Mouse (Mus musculus) gastrocnemius, postnatal 4 days (tissue): ENCODE results near the gene Tfeb. TPM values are rescaled to one million over a fixed set of nuclear protein-coding genes. Genes with fewer than 3 reads are reported as not detected.

Experiments used
- DNase-seq, 2 experiments: peaks; one replicate each; pipeline ENCODE4 v3.0.0; 2021 to 2022; ENCODE audit warnings: low spot score in 2 of 2, mixed read lengths in 2 of 2
- total RNA-seq, 2 experiments: library from RNA; stranded (reverse); gene quantifications; 2 replicates each; pipeline ENCODE4 v1.2.3; 2021

Gene Tfeb
- total RNA-seq, 2 experiments from 2014 or later, result 62.2 to 72.7 TPM

GRCm38 (mm10) chr17:47751811-47752210 is 15.0 kb downstream of the Tfeb start:
- no peak for DNase-seq

GRCm38 (mm10) chr17:47753130-47753775 is 16.4 kb downstream of the Tfeb start:
- no peak for DNase-seq

- DNase-seq, result no peak
These were observed 17.4 kb downstream of the Tfeb start for GRCm38 (mm10) chr17:47754246-47754645.

GRCm38 (mm10) chr17:47756366-47756765 is 19.5 kb downstream of the Tfeb start:
- DNase-seq, result no peak

GRCm38 (mm10) chr17:47757056-47757610 is 20.3 kb downstream of the Tfeb start:
- no peak for DNase-seq

GRCm38 (mm10) chr17:47759702-47760410 is 23.0 kb downstream of the Tfeb start:
- DNase-seq, result peak in 1 of 2 experiments; percentile 48

- no peak for DNase-seq
These were observed 25.2 kb downstream of the Tfeb start for GRCm38 (mm10) chr17:47762028-47762427.

GRCm38 (mm10) chr17:47762518-47763340 is 25.9 kb downstream of the Tfeb start:
- peak in 1 of 2 experiments; percentile 45 for DNase-seq

GRCm38 (mm10) chr17:47765986-47766385 is 29.2 kb downstream of the Tfeb start:
- no peak for DNase-seq

GRCm38 (mm10) chr17:47766407-47767043 is 29.7 kb downstream of the Tfeb start:
- no peak for DNase-seq

- no peak for DNase-seq
These were observed 30.2 kb downstream of the Tfeb start for GRCm38 (mm10) chr17:47767081-47767455.

- no peak for DNase-seq
These were observed 30.8 kb downstream of the Tfeb start for GRCm38 (mm10) chr17:47767456-47768141.

- DNase-seq, result no peak
These were observed 32.0 kb downstream of the Tfeb start for GRCm38 (mm10) chr17:47768707-47769276.

- no peak for DNase-seq
These were observed 32.8 kb downstream of the Tfeb start for GRCm38 (mm10) chr17:47769389-47770299.

- no peak for DNase-seq
These were observed 36.8 kb downstream of the Tfeb start for GRCm38 (mm10) chr17:47773604-47774003.

- no peak for DNase-seq
These were observed 40.3 kb downstream of the Tfeb start for GRCm38 (mm10) chr17:47777141-47777540.

- DNase-seq, result no peak
These were observed 43.6 kb downstream of the Tfeb start for GRCm38 (mm10) chr17:47780470-47780869.

- no peak for DNase-seq
These were observed 45.7 kb downstream of the Tfeb start for GRCm38 (mm10) chr17:47782486-47782885.
